Mouse (Mus musculus) Muller cell, postnatal 12 days (primary cell): ENCODE results near the gene B3galnt2.
"Not testable (repeated sequence)": the region's sequence is repeated elsewhere in the genome, so short reads cannot be mapped to it uniquely, and the experiment has no call there.

ENCODE experiments used
- DNase-seq: peaks from one replicate; pipeline ENCODE4 v3.0.0-alpha.2; 2015; ENCODE audit errors: inconsistent ontology term

B3galnt2 gene

DNA sequence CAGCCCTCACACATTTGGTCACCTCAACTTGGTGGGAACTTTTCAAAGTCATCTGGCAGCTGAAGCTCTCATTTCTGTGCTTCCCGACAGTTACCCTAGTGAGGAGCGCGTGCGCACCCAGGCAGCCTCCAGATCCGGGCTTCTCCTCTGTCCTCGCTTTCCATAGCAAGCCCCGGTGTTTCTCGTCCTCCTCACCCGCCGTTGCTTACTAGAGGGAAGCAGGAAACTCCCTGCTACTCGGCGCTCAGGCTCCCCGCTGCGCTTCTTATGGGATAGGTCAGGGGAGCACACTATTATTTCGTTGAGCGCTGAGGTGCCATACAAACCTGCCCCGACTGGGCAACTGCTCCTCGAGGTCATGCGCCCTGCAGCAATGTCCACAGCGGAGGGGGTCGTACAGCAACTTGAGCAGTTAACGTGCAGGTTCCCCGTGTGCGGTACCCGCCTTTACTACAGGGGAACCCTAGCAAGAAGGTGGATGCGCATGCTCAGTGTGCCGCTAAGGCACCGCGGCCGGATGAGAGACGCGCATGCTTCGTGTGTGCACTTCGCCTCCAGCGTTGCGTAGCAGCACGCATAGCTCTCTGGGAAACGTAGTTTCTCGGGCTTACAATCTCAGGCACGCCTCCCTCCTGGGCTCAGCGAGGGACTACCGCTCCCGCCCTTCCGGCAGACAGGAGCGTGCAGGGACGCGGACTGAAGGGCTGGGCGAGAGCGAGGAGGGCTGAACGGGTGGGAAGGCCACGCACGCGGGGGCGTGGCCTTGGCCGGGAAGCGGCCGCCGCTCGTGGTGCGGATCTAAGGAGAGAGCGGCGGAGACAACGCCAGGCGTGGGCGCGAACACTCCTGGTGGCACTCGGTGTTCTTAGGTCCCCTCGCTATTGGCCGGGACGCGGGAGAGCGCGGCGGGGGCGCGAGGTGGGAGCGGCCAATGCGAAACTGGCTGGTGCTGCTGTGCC lies at the start of gene B3galnt2:
Gene B3galnt2, plus strand, starts transcription at position 596 of the 959 bp plus-strand sequence.
- DNase-seq, result peak; percentile 98

DNA sequence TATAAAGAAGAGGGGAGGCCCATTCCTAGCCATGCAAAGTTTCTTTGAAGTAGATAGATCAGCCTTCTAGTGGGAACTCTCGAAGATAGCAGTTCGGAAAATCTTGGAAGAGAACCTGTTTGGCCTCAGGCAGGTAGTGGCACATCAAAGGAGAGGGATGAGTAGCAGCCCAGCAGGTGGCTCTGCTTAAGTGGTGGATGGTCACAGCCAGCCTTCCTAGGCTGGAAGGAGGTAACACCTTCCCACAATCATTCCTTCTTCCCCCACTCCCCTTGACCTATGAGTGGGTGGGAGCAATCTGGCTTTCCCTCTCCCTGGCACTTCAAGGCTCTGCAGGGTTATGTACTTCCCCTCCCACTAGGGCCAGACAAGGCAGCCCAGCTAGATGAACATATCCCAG lies 42.9 kb upstream of the B3galnt2 start:
- DNase-seq, result no peak

- no peak for DNase-seq
Measured at GRCm38 (mm10) chr13:13919396-13919795, 34.9 kb upstream of the B3galnt2 start.

DNA sequence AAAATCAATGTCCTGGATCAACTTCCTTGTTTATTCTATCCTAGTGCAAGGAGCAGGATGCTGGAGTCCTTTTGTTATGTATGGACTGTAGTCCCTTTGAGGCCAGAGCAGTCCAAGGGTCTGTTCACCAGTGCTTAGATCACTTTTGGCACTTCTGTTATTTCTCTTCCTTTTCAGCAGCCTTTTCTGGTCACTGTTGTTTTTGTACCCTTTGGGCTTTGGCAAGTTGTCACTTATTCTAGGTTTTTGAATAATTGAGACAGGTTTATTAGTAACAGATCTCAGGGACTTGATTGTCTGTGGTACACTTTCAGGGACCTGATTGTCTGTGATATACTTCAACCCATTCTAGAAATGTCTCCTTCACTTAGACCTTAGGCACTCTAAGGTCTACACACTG lies 31.7 kb upstream of the B3galnt2 start:
- DNase-seq, result no peak

DNA sequence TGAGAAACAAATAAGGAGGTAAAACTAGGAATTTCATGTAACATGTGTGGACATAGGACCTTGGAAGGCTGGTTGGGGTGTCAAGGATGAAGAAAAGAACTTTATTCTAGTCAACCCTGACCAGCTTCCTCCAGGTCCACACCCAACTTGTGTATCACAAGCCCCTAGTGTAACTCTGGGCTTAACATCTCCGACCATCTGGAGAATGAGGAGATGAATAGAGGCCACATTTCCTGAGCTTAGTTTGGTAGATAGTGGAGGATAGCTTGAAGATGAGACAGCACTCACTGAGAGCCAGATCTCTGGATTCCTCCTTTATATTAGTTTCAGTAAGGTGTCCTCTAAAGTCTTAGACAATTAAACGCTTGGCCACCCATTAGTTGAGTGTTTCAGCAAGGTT lies 24.3 kb upstream of the B3galnt2 start:
- DNase-seq, result no peak

- DNase-seq, result no peak
Measured at GRCm38 (mm10) chr13:13954931-13955330, 662 bp downstream of the B3galnt2 start.

DNA sequence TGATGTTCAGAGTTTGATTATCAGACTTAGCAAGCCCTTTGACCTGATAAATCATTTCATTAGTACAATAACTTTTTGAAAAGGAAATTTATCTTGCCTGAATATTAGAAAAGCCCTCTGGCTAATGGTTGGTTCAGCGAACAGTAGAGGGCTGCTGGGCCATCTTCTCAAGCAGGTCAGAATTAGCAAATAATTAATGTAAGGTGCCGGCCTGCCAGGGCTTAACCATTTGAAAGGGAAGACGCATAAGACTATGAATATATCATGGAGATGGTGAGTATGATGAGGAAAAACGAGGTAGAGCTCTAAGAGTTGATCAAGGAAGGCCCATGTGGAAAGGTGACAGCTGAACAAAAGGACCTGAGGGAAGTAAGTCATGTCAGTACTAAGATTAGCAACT lies 2.4 kb downstream of the B3galnt2 start:
- DNase-seq, result no peak

DNA sequence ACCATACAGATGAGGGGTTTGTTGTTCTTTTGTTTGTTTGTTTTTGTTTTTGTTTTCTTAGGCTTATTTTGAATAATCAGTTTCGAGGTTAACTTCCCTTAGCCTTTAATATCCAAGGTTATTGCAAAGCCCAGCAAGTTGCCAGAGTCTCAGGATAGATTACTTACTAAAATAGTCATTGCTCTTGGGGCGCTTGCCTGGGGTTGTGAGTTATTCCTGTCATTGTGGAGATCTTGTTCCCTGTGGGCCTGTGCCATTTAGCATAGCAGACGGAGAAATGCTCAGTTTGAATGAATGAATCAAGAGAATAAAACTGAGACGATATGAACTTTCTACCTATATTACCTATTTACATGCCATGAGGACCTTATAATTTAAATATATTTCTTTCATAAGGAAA lies 5.9 kb downstream of the B3galnt2 start:
- DNase-seq, result no peak

- DNase-seq, result no peak
Measured at GRCm38 (mm10) chr13:13961046-13961445, 6.8 kb downstream of the B3galnt2 start.

- DNase-seq, result no peak
Measured at GRCm38 (mm10) chr13:13965388-13965964, 11.2 kb downstream of the B3galnt2 start.

DNA sequence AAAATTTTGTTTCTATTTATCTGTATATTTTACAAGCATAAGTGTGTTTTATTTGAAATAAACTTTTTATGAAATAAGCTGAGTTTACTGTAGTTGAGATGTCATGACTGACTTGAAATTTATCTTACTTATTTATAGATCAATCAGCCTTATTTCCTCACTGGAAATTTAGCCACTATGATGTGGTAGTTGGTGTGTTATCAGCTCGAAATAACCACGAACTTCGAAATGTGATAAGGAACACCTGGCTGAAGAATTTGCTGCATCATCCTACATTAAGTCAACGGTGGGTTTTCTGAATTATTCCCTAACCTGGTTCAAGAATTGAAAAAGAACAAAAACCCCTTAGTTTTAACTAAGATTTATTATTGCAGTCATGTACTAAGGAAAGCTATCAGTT lies 11.9 kb downstream of the B3galnt2 start:
- no peak for DNase-seq

DNA sequence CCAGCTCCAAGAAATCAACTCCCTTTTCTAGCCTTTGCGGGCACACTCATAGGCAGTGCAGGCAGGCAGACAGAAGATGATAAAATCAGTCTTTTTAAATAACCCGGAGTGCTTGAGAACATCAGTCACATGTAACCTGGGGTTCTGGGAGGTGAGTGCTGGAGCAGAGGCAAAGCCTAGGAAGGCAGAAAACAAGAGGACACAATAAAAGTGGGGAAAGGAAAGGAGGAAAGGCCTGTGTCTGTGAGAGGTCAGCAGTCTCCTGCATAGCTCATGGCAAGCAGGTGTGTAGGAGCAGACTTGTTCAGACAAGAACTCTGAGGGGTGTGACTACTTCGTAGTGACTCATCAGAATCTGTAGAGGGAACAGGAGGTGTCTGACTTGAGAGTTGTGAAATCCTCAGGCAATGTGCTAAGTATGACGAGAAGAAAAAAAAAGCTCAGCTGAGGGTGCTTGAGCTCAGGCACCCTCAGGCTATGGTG lies 14.4 kb downstream of the B3galnt2 start:
- peak; percentile 29 for DNase-seq

GRCm38 (mm10) chr13:13969796-13970195 lies 15.5 kb downstream of the B3galnt2 start:
- DNase-seq, result no peak

GRCm38 (mm10) chr13:13981842-13982241 lies 27.6 kb downstream of the B3galnt2 start:
- not testable (repeated sequence) for DNase-seq

GRCm38 (mm10) chr13:13983523-13983922 lies 29.3 kb downstream of the B3galnt2 start:
- no peak for DNase-seq

GRCm38 (mm10) chr13:13989135-13989534 lies 34.9 kb downstream of the B3galnt2 start:
- DNase-seq, result no peak

- no peak for DNase-seq
Measured at GRCm38 (mm10) chr13:13990391-13990790, 36.1 kb downstream of the B3galnt2 start.

- no peak for DNase-seq
Measured at GRCm38 (mm10) chr13:13993041-13993440, 38.8 kb downstream of the B3galnt2 start.

DNA sequence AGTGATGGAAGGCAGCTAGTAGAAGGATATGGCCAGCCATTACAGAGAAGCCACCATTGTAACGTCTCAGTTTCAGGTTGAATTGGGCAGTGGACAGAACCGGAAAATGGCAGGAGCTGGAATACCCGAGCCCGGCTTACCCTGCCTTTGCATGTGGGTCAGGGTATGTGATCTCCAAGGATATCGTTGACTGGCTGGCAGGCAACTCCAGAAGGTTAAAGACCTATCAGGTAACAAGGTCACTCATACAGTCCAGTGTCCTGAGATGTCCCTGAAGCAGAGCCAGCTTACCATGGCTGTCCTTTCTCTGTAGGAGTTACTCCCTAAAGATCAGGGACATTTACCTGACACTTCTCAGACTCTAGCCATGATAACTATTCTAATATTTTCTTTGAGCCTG lies 40.8 kb downstream of the B3galnt2 start:
- DNase-seq, result no peak

DNA sequence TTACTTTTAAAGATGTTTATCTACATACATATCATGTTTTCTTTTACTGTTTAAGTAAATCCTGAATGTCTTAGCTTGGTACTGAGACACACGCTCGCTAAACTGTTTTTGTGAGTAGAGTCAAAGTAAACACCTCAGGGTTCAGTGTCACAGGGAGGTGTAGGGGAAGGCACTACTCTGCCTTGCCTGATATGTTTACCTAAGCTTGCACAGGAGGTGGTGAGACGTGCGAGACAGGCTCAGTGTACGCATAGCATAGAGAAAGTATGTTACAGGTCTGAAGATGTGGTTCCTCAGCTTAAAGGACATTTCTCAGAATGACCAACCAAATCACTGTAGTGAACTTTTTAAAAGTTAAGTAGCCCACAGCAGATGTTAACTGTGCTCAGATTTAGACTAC lies 43.2 kb downstream of the B3galnt2 start:
- no peak for DNase-seq

GRCm38 (mm10) chr13:14002706-14003105 lies 48.4 kb downstream of the B3galnt2 start:
- DNase-seq, result no peak

GRCm38 (mm10) chr13:14004086-14004485 lies 49.8 kb downstream of the B3galnt2 start:
- DNase-seq, result no peak

GRCm38 (mm10) chr13:14004999-14005398 lies 50.7 kb downstream of the B3galnt2 start:
- no peak for DNase-seq
